Mouse (Mus musculus) liver, embryonic 14.5 days (tissue): Measurements from ENCODE around the gene Fat3.

Experiments used
- CTCF ChIP-seq: IDR thresholded peaks from 2 replicates; pipeline ENCODE4 v1.5.1; 2016; ENCODE audit warnings: antibody characterized with exemption, low read depth, control low read depth
- EP300 ChIP-seq: IDR thresholded peaks from 2 replicates; pipeline ENCODE4 v1.6.1; 2016; ENCODE audit warnings: antibody characterized with exemption, low read depth

DNA sequence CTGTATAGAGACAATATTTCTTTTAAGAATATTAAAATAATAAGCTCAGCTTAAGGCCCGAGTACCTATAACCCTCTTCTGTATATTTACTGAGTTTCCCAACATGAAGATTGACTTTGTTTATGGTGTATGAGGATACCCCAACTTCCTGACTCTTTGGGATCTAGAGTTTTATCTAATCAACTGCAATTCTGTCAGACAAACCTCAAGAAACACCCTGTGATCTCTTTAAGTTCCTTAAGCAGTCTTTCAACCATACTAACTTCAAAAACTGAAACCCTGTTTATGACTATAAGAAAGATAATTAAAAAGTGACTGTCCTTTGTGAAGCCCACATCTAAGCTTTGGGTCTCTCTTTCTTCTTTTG lies 546.8 kb downstream of the Fat3 start:
- TF ChIP-seq CTCF, result no peak
- TF ChIP-seq EP300, result no peak
